Comparison of ENCODE assay signal across 1 mouse cellular context in the genomic region with DNA sequence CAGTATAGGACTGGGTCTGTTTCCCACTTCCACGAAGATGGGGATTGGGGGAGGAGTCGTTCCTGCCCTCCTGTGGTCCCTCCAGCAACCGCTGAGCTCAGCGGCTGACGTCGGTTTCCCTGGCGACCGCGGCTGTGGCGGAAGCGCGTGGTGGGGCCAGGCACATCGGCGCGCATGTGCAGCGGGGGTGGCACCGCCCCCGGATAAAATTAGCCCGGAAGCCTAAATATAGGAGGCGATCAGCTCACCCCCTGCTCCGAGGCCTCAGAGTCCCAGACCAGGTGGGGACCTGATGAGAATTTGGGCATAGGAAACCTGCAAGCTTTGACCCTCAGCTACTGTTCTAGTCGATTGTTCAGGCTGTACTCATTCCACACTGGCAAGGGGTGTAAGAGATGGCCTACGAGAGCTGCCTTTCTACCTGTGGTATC.
TF ChIP-seq lines count a peak whose summit lies in the region.

No protein-coding gene starts in this region.

TF ChIP-seq in CH12.LX, 34 proteins besides CTCF, POLR2A, EP300 and RAD21:
- TF ChIP-seq MYC (IDR thresholded peaks at IDR 0.05; ENCODE audit: low read depth, low read length) (peak; percentile 49), MAX (IDR thresholded peaks at IDR 0.05; ENCODE audit: low read length) (peak; percentile 76), USF2 (conservative IDR thresholded peaks at IDR 0.05; ENCODE audit: low read depth, low read length) (no peak), TCF12 (IDR thresholded peaks at IDR 0.05; ENCODE audit: low read depth, low read length) (peak; percentile 75), POLR2AphosphoS2 (IDR thresholded peaks at IDR 0.05; ENCODE audit: low read depth, low read length) (peak; percentile 77; the same call in 1 of the 2 replicates), PAX5 (IDR thresholded peaks at IDR 0.05; ENCODE audit: low read length) (no peak), ZC3H11A (IDR thresholded peaks at IDR 0.05; ENCODE audit: low read depth, low read length) (no peak), ETS1 (conservative IDR thresholded peaks at IDR 0.05; ENCODE audit: low read depth, low read length) (peak; percentile 89), NELFE (IDR thresholded peaks at IDR 0.05; ENCODE audit: low read depth, low read length) (peak; percentile 84), SIN3A (IDR thresholded peaks at IDR 0.05; ENCODE audit: low read length) (peak; percentile 95), TBP (conservative IDR thresholded peaks at IDR 0.05; ENCODE audit: low read depth, low read length) (peak; percentile 89), ZMIZ1 (IDR thresholded peaks at IDR 0.05; ENCODE audit: low read depth, low read length) (peak; percentile 89; the same call in 1 of the 2 replicates), HCFC1 (IDR thresholded peaks at IDR 0.05; ENCODE audit: low read depth, low read length) (peak; percentile 68), MEF2A (IDR thresholded peaks at IDR 0.05; ENCODE audit: borderline replicate concordance, low read depth, low read length) (peak; percentile 99), ZNF384 (IDR thresholded peaks at IDR 0.05; ENCODE audit: low read depth, low read length) (no peak), MAZ (IDR thresholded peaks at IDR 0.05; ENCODE audit: low read depth, low read length) (peak; percentile 62; the same call in 1 of the 2 replicates), JUND (conservative IDR thresholded peaks at IDR 0.05; ENCODE audit: low read depth, low read length) (0 out of 2 replicates have a peak, but pooled peaks have one; percentile 38), E2F4 (IDR thresholded peaks at IDR 0.05; ENCODE audit: insufficient replicate concordance, low read depth, low read length) (no peak), ELF1 (IDR thresholded peaks at IDR 0.05; ENCODE audit: low read depth, low read length) (peak; percentile 95), NRF1 (IDR thresholded peaks at IDR 0.05; ENCODE audit: low read depth, low read length) (peak; percentile 98), MXI1 (IDR thresholded peaks at IDR 0.05; ENCODE audit: low read depth, low read length) (peak; percentile 99), BHLHE40 (IDR thresholded peaks at IDR 0.05; ENCODE audit: low read depth, low read length) (peak; percentile 82), KAT2A (IDR thresholded peaks at IDR 0.05; ENCODE audit: insufficient replicate concordance, low read length) (0 out of 2 replicates have a peak, but pooled peaks have one; percentile 37), USF1 (IDR thresholded peaks at IDR 0.05; ENCODE audit: low read depth, low read length) (no peak; the same call in 1 of the 2 replicates), CHD1 (IDR thresholded peaks at IDR 0.05; ENCODE audit: low read depth, low read length) (peak; percentile 87; the same call in 1 of the 2 replicates), RCOR1 (conservative IDR thresholded peaks at IDR 0.05; ENCODE audit: low read depth, low read length) (peak; percentile 84), IRF4 (IDR thresholded peaks at IDR 0.05; ENCODE audit: low read depth, low read length) (peak; percentile 64)
